In the genomic region with DNA sequence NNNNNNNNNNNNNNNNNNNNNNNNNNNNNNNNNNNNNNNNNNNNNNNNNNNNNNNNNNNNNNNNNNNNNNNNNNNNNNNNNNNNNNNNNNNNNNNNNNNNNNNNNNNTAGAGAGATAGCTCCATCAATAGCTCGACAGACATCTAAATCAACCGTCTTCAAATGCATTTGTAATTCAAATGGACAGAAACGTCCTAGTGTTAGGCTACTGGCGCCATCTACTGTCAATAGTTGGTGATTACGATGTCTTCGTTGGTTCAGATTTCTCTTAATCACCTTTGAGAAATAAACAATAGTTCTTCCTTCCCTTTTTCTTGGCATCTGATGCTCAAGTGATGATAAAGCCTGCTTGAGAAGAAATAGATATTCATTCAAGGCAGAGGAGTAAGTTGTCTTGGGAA, we compare ENCODE assay signal across 9 mouse cellular contexts. TPM values are rescaled to one million over a fixed set of nuclear protein-coding genes. Genes with fewer than 3 reads are reported as not detected.
A peak's percentile ranks its signal among the peaks of the same experiment; 100 is the strongest.
DNase-seq lines count a peak whose midpoint lies in the region; ATAC-seq and TF ChIP-seq lines count a peak whose summit lies in the region.
"Had no signal": no experiment of that assay in that cellular context is flagged by ENCODE, and none has a peak within 500 bp of the region (broad histone marks: within the 10 kb centered on the region; RNA-seq: fewer than 3 reads in every experiment).

No protein-coding gene starts in this region.

- 0 out of 2 replicates have a peak, but pooled peaks cover 5% of the 10 kb centered on the region for H3K4me1 ChIP-seq in neural tube, embryonic 11.5 days (ENCODE audit: control insufficient read depth, insufficient read depth, low read length)
- H3K4me1 ChIP-seq in forebrain, postnatal 0 days (ENCODE audit: insufficient read depth), result 0 out of 2 replicates have a peak, but pooled peaks cover 6% of the 10 kb centered on the region
- peaks cover 9% of the 10 kb centered on the region for H3K4me1 ChIP-seq in intestine, embryonic 16.5 days (ENCODE audit: control insufficient read depth, insufficient read depth, low read length)
- H3K4me1 ChIP-seq in liver, embryonic 16.5 days (ENCODE audit: control insufficient read depth, low read depth, low read length), result peaks cover 30% of the 10 kb centered on the region
- peaks cover 35% of the 10 kb centered on the region for H3K4me1 ChIP-seq in neural tube, embryonic 15.5 days

- H3K36me3 ChIP-seq in neural tube, embryonic 11.5 days (ENCODE audit: control insufficient read depth, insufficient read depth, low read length), result no peaks in the 10 kb centered on the region
- no peaks in the 10 kb centered on the region for H3K36me3 ChIP-seq in forebrain, postnatal 0 days (ENCODE audit: insufficient read depth)
- H3K36me3 ChIP-seq in intestine, embryonic 16.5 days (ENCODE audit: control insufficient read depth, insufficient read depth, low read length), result no peaks in the 10 kb centered on the region
- H3K36me3 ChIP-seq in liver, embryonic 16.5 days (ENCODE audit: control insufficient read depth, insufficient read depth), result no peaks in the 10 kb centered on the region
- no peaks in the 10 kb centered on the region for H3K36me3 ChIP-seq in neural tube, embryonic 15.5 days

- H3K4me2 ChIP-seq in neural tube, embryonic 11.5 days (ENCODE audit: low read depth), result peak overlapping the region; percentile 56; the same call in 1 of the 2 replicates
- H3K4me2 ChIP-seq in forebrain, postnatal 0 days (ENCODE audit: low read depth), result peak overlapping the region; percentile 83
- H3K4me2 ChIP-seq in intestine, embryonic 16.5 days (ENCODE audit: low read depth, low read length), result peak overlapping the region; percentile 53
- H3K4me2 ChIP-seq in liver, embryonic 16.5 days (ENCODE audit: low read depth, low read length), result peak overlapping the region; percentile 85
- H3K4me2 ChIP-seq in neural tube, embryonic 15.5 days, result peak overlapping the region; percentile 88

- WGBS in neural tube, embryonic 11.5 days, result 0% methylated on average over 6 of the region's 6 CpGs
- WGBS in forebrain, postnatal 0 days, result 0% methylated on average over 6 of the region's 6 CpGs
- 2% methylated on average over 6 of the region's 6 CpGs for WGBS in intestine, embryonic 16.5 days
- under 1% methylated on average over 6 of the region's 6 CpGs for WGBS in liver, embryonic 16.5 days (ENCODE audit: insufficient replicate concordance)
- WGBS in neural tube, embryonic 15.5 days, result 0% methylated on average over 6 of the region's 6 CpGs

- peak; percentile 62; the same call in 1 of the 2 replicates for TF ChIP-seq CTCF in brain, embryonic 14.5 days (IDR thresholded peaks at IDR 0.05; ENCODE audit: borderline replicate concordance, extremely low read depth, insufficient read depth, insufficient read length)
- peak; percentile 89 for TF ChIP-seq CTCF in forebrain, postnatal 0 days (IDR thresholded peaks at IDR 0.05; ENCODE audit: low read depth)

- H3K27ac ChIP-seq in neural tube, embryonic 11.5 days (ENCODE audit: low read depth, low read length), result no peak overlapping the region
- H3K27ac ChIP-seq in forebrain, postnatal 0 days (ENCODE audit: low read depth, low read length), result no peak overlapping the region
- no peak overlapping the region for H3K27ac ChIP-seq in intestine, embryonic 16.5 days (ENCODE audit: low read length)
- no peak overlapping the region for H3K27ac ChIP-seq in liver, embryonic 16.5 days (ENCODE audit: low read length)
- no peak overlapping the region for H3K27ac ChIP-seq in neural tube, embryonic 15.5 days (replicated peaks)

- no peaks in the 10 kb centered on the region for H3K27me3 ChIP-seq in neural tube, embryonic 11.5 days (ENCODE audit: control insufficient read depth, insufficient read depth, low read length)
- no peaks in the 10 kb centered on the region for H3K27me3 ChIP-seq in forebrain, postnatal 0 days (ENCODE audit: insufficient read depth, low read length)
- no peaks in the 10 kb centered on the region for H3K27me3 ChIP-seq in intestine, embryonic 16.5 days (replicated peaks; ENCODE audit: control insufficient read depth, insufficient read depth, low read length)
- peaks cover 4% of the 10 kb centered on the region for H3K27me3 ChIP-seq in liver, embryonic 16.5 days (ENCODE audit: control insufficient read depth, insufficient read depth, low read depth, low read length)
- H3K27me3 ChIP-seq in neural tube, embryonic 15.5 days (replicated peaks), result peaks cover 12% of the 10 kb centered on the region; the same call in 1 of the 2 replicates

- peak; percentile 51 for DNase-seq in neural tube, embryonic 11.5 days (ENCODE audit: low spot score)
- no peak for DNase-seq in neural tube, embryonic 10.5 days (ENCODE audit: extremely low spot score, low spot score)
- peak; percentile 88 for DNase-seq in brain, embryonic 14.5 days (ENCODE audit: low read depth)
- peak; percentile 85 for DNase-seq in forebrain, postnatal 0 days
- DNase-seq in ovary, postnatal 36 days (ENCODE audit: low spot score), result no peak

- H3K9me3 ChIP-seq in neural tube, embryonic 11.5 days (ENCODE audit: control insufficient read depth, low read length), result no peaks in the 10 kb centered on the region
- H3K9me3 ChIP-seq in forebrain, postnatal 0 days (ENCODE audit: low read length), result no peaks in the 10 kb centered on the region
- H3K9me3 ChIP-seq in intestine, embryonic 16.5 days (ENCODE audit: control insufficient read depth, low read length), result no peaks in the 10 kb centered on the region
- no peaks in the 10 kb centered on the region for H3K9me3 ChIP-seq in liver, embryonic 16.5 days (replicated peaks; ENCODE audit: control insufficient read depth, low read length)
- no peaks in the 10 kb centered on the region for H3K9me3 ChIP-seq in neural tube, embryonic 15.5 days (replicated peaks)

- TF ChIP-seq POLR2A in brain, embryonic 14.5 days (IDR thresholded peaks at IDR 0.05; ENCODE audit: borderline replicate concordance, extremely low read depth, insufficient read depth, insufficient read length, poor library complexity, severe bottlenecking), result no peak

- ATAC-seq in neural tube, embryonic 11.5 days (ENCODE audit: insufficient read depth, low FRiP score, low TSS enrichment), result no peak
- no peak for ATAC-seq in forebrain, postnatal 0 days
- no peak for ATAC-seq in intestine, embryonic 16.5 days
- no peak for ATAC-seq in liver, embryonic 16.5 days (ENCODE audit: low read depth)
- no peak for ATAC-seq in neural tube, embryonic 15.5 days (ENCODE audit: low FRiP score)

- H3K9ac ChIP-seq in neural tube, embryonic 11.5 days (ENCODE audit: low read length), result no peak overlapping the region
- H3K9ac ChIP-seq in forebrain, postnatal 0 days, result peak overlapping the region; percentile 2; the same call in 1 of the 2 replicates
- no peak overlapping the region for H3K9ac ChIP-seq in intestine, embryonic 16.5 days (ENCODE audit: low read depth, low read length)
- H3K9ac ChIP-seq in liver, embryonic 16.5 days (ENCODE audit: low read depth, low read length), result no peak overlapping the region
- H3K9ac ChIP-seq in neural tube, embryonic 15.5 days (replicated peaks), result no peak overlapping the region

- H3K4me3 ChIP-seq in neural tube, embryonic 11.5 days (ENCODE audit: low read depth, low read length), result no peak overlapping the region
- H3K4me3 ChIP-seq in forebrain, postnatal 0 days (ENCODE audit: low read depth, low read length), result peak overlapping the region; percentile 50
- H3K4me3 ChIP-seq in intestine, embryonic 16.5 days (ENCODE audit: low read length), result no peak overlapping the region
- H3K4me3 ChIP-seq in liver, embryonic 16.5 days (ENCODE audit: low read depth, low read length), result no peak overlapping the region
- peak overlapping the region; percentile 63 for H3K4me3 ChIP-seq in neural tube, embryonic 15.5 days (replicated peaks)

RNA-seq across cellular contexts. Expression of gene Irgm1, which starts 12.5 kb away (rescaled TPM):
- polyA plus RNA-seq in neural tube, embryonic 11.5 days (2014; fragmentation: Nextera tagmentation; extraction: Ambion mirVana), result 1.8 and 2.8 TPM in 2 replicates
- polyA plus RNA-seq in brain, embryonic 14.5 days (2012; rRNA removed), result 1.2 and 1.9 TPM in 2 replicates
- total RNA-seq in forebrain, postnatal 0 days (2014; rRNA removed), result 3.0 and 6.7 TPM in 2 replicates
- 3.5 and 4.9 TPM in 2 replicates for polyA plus RNA-seq in forebrain, postnatal 0 days (2015; fragmentation: Nextera tagmentation; extraction: Ambion mirVana)
- 15.6 and 15.8 TPM in 2 replicates for polyA plus RNA-seq in intestine, embryonic 16.5 days (2015; fragmentation: Nextera tagmentation; extraction: Ambion mirVana)
- 18.9 and 20.6 TPM in 2 replicates for polyA plus RNA-seq in liver, embryonic 16.5 days (2015; fragmentation: Nextera tagmentation; extraction: Ambion mirVana)
- polyA plus RNA-seq in neural tube, embryonic 15.5 days (2015; fragmentation: Nextera tagmentation; extraction: Ambion mirVana), result 4.2 and 12.2 TPM in 2 replicates
- polyA plus RNA-seq: erythroblast, embryonic 14.5 days had no signal

RNA-seq across cellular contexts. Expression of gene Gm12184, which starts 32.6 kb away (rescaled TPM):
- 10.9 and 18.2 TPM in 2 replicates for polyA plus RNA-seq in neural tube, embryonic 11.5 days (2014; fragmentation: Nextera tagmentation; extraction: Ambion mirVana)
- polyA plus RNA-seq in brain, embryonic 14.5 days (2012; rRNA removed), result 34.5 and 47.1 TPM in 2 replicates
- total RNA-seq in forebrain, postnatal 0 days (2014; rRNA removed), result 8.0 and 9.3 TPM in 2 replicates
- polyA plus RNA-seq in forebrain, postnatal 0 days (2015; fragmentation: Nextera tagmentation; extraction: Ambion mirVana), result 3.7 and 5.0 TPM in 2 replicates
- 1.3 and 1.4 TPM in 2 replicates for polyA plus RNA-seq in intestine, embryonic 16.5 days (2015; fragmentation: Nextera tagmentation; extraction: Ambion mirVana)
- polyA plus RNA-seq in liver, embryonic 16.5 days (2015; fragmentation: Nextera tagmentation; extraction: Ambion mirVana), result 0.22 and 0.40 TPM in 2 replicates
- 2.9 and 3.3 TPM in 2 replicates for polyA plus RNA-seq in neural tube, embryonic 15.5 days (2015; fragmentation: Nextera tagmentation; extraction: Ambion mirVana)

RNA-seq across cellular contexts. Expression of gene Trim7, which starts 33.1 kb away (rescaled TPM):
- 0.51 and 0.97 TPM in 2 replicates for polyA plus RNA-seq in neural tube, embryonic 11.5 days (2014; fragmentation: Nextera tagmentation; extraction: Ambion mirVana)
- polyA plus RNA-seq in brain, embryonic 14.5 days (2012; rRNA removed), result 2.6 and 2.8 TPM in 2 replicates
- total RNA-seq in forebrain, postnatal 0 days (2014; rRNA removed), result 5.6 and 9.5 TPM in 2 replicates
- polyA plus RNA-seq in forebrain, postnatal 0 days (2015; fragmentation: Nextera tagmentation; extraction: Ambion mirVana), result 1.9 and 2.5 TPM in 2 replicates
- 0.78 and 1.2 TPM in 2 replicates for polyA plus RNA-seq in intestine, embryonic 16.5 days (2015; fragmentation: Nextera tagmentation; extraction: Ambion mirVana)
- 0.11 and 0.14 TPM in 2 replicates for polyA plus RNA-seq in liver, embryonic 16.5 days (2015; fragmentation: Nextera tagmentation; extraction: Ambion mirVana)
- polyA plus RNA-seq in neural tube, embryonic 15.5 days (2015; fragmentation: Nextera tagmentation; extraction: Ambion mirVana), result 2.1 and 2.6 TPM in 2 replicates
- polyA plus RNA-seq: erythroblast, embryonic 14.5 days had no signal

RNA-seq across cellular contexts. Expression of gene Trim41, which starts 41.9 kb away (rescaled TPM):
- polyA plus RNA-seq in neural tube, embryonic 11.5 days (2014; fragmentation: Nextera tagmentation; extraction: Ambion mirVana), result 3.6 and 4.2 TPM in 2 replicates
- 39.3 and 44.2 TPM in 2 replicates for polyA plus RNA-seq in brain, embryonic 14.5 days (2012; rRNA removed)
- total RNA-seq in forebrain, postnatal 0 days (2014; rRNA removed), result 42.2 and 47.1 TPM in 2 replicates
- polyA plus RNA-seq in forebrain, postnatal 0 days (2015; fragmentation: Nextera tagmentation; extraction: Ambion mirVana), result 4.4 TPM in 2 replicates
- polyA plus RNA-seq in intestine, embryonic 16.5 days (2015; fragmentation: Nextera tagmentation; extraction: Ambion mirVana), result 4.1 and 5.9 TPM in 2 replicates
- polyA plus RNA-seq in liver, embryonic 16.5 days (2015; fragmentation: Nextera tagmentation; extraction: Ambion mirVana), result 1.6 and 1.8 TPM in 2 replicates
- 6.4 and 7.3 TPM in 2 replicates for polyA plus RNA-seq in neural tube, embryonic 15.5 days (2015; fragmentation: Nextera tagmentation; extraction: Ambion mirVana)

RNA-seq across cellular contexts. Expression of gene Gm5431, which starts 43.0 kb away (rescaled TPM):
- polyA plus RNA-seq in neural tube, embryonic 11.5 days (2014; fragmentation: Nextera tagmentation; extraction: Ambion mirVana), result 0.31 TPM in 1 of 2 replicates, not detected in the other
- 0.10 and 0.23 TPM in 2 replicates for polyA plus RNA-seq in brain, embryonic 14.5 days (2012; rRNA removed)
- total RNA-seq in forebrain, postnatal 0 days (2014; rRNA removed), result 0.29 and 0.38 TPM in 2 replicates
- polyA plus RNA-seq in forebrain, postnatal 0 days (2015; fragmentation: Nextera tagmentation; extraction: Ambion mirVana), result 0.10 and 0.19 TPM in 2 replicates
- polyA plus RNA-seq in intestine, embryonic 16.5 days (2015; fragmentation: Nextera tagmentation; extraction: Ambion mirVana), result 0.28 and 0.37 TPM in 2 replicates
- 0.37 and 0.45 TPM in 2 replicates for polyA plus RNA-seq in liver, embryonic 16.5 days (2015; fragmentation: Nextera tagmentation; extraction: Ambion mirVana)
- 0.18 and 0.24 TPM in 2 replicates for polyA plus RNA-seq in neural tube, embryonic 15.5 days (2015; fragmentation: Nextera tagmentation; extraction: Ambion mirVana)
- polyA plus RNA-seq: erythroblast, embryonic 14.5 days had no signal

Comparison
In these comparisons a context has a peak if more than half of its experiments do, and no peak if none do; other contexts are left out.
1. DNase-seq: peak in neural tube, embryonic 11.5 days (single experiment), brain, embryonic 14.5 days (single experiment) and forebrain, postnatal 0 days (single experiment); none in neural tube, embryonic 10.5 days (single experiment) and ovary, postnatal 36 days (single experiment).
2. H3K4me3 ChIP-seq: peak in forebrain, postnatal 0 days (single experiment) and neural tube, embryonic 15.5 days (single experiment); none in neural tube, embryonic 11.5 days (single experiment), intestine, embryonic 16.5 days (single experiment) and liver, embryonic 16.5 days (single experiment).
3. Peak in every context shown above with its lines, with median percentiles within 50 percentile points of each other: H3K4me2 ChIP-seq.